Mouse (Mus musculus) left cerebral cortex, postnatal 14 days (tissue): ENCODE measurements around the gene Eml5. TPM values are rescaled to one million over a fixed set of nuclear protein-coding genes. Genes with fewer than 3 reads are reported as not detected.

ENCODE experiments used
- DNase-seq, 2 experiments: peaks; one replicate each; pipeline ENCODE4 v3.0.0; 2021 to 2022; ENCODE audit warnings: low spot score in 2 of 2, mixed read lengths in 1 of 2
- intact Hi-C: fragments of 180-260 bp; cut with DNase I; formaldehyde crosslinking; loops from one replicate; pipeline ENCODE4 v1.15.1; 2025
- long read RNA-seq, 2 experiments: library from polyadenylated mRNA; stranded (forward); transcript quantifications; one replicate each; pipeline ENCODE4 v2.0.0; 2021
- total RNA-seq, 2 experiments: library from RNA; stranded (reverse); gene quantifications; 2 replicates each; pipeline ENCODE4 v1.2.3; 2021

Eml5 gene
- total RNA-seq: 10 to 100 TPM; 58.2 to 59.7 TPM
- long read RNA-seq, experiment 1, partial matches to known transcripts: 4 of 7 reads
- long read RNA-seq, experiment 1, other reads (novel, unspliced or antisense): 3 of 7 reads
- long read RNA-seq, experiment 2, partial matches to known transcripts: 2 of 11 reads
- long read RNA-seq, experiment 2, other reads (novel, unspliced or antisense): 7 of 11 reads

- intact Hi-C loops: no loop called here
- DNase-seq: peak; percentile 73 to 78
Measured at GRCm38 (mm10) chr12:98900881-98901801, at the start of gene Eml5. Eml5 (minus strand) TSS chr12:98901484.

DNA sequence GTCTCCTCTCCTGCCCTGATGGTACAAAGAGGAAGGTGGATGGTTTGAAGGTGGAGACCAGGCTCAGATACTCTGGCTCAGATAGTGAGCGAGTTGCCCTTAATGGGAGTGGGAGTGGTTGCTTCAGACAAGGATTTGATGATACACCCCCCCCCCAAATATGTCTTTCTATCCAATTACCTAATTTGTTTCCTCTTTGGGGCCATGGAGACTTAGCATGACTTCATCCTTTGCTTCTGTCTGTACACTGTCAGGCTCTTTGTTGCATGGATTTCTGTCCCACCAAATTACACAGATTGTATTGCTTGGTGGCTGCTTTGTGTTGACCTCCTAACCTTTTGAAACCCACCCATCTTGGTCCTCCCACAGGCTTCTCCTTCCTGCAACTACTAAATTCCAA is 31.6 kb upstream of the Eml5 start:
- DNase-seq: no peak
- intact Hi-C loops: no loop called here

- intact Hi-C loops: no loop called here
- no peak for DNase-seq
Measured at GRCm38 (mm10) chr12:98932441-98932840, 31.2 kb upstream of the Eml5 start.

DNA sequence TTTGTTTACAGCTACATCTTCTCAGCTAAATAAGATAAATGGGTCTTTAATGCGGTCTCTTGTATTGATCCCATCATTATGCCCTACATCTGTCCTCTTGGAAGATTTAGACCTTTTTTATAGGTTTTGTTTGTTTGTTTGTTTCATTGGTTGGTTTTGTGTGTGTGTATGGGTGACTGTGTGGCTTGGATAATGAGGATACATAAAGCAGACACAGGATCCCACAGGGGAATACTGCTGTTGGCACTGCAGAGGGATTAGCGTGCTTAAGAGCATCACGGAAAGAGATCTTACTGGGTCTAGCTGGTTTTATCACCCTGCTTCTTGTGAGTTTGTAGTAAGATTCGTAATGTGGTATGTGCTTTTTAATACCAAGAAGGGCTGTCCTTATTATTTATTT is 29.9 kb upstream of the Eml5 start:
- intact Hi-C loops: no loop called here
- no peak for DNase-seq

- peak; percentile 84 to 89 for DNase-seq
- intact Hi-C loops: no loop called here
Measured at GRCm38 (mm10) chr12:98920194-98920991, 19.1 kb upstream of the Eml5 start, which contains the start of gene Ttc8. Ttc8 (plus strand) TSS chr12:98920574.

GRCm38 (mm10) chr12:98910096-98910495 is 8.8 kb upstream of the Eml5 start:
- DNase-seq: no peak
- intact Hi-C loops: no loop called here

- intact Hi-C loops: no loop called here
- DNase-seq: no peak
Measured at GRCm38 (mm10) chr12:98905466-98905865, 4.2 kb upstream of the Eml5 start.

GRCm38 (mm10) chr12:98900341-98900880 is 873 bp downstream of the Eml5 start:
- intact Hi-C loops: no loop called here
- DNase-seq: peak in 1 of 2 experiments; percentile 9

DNA sequence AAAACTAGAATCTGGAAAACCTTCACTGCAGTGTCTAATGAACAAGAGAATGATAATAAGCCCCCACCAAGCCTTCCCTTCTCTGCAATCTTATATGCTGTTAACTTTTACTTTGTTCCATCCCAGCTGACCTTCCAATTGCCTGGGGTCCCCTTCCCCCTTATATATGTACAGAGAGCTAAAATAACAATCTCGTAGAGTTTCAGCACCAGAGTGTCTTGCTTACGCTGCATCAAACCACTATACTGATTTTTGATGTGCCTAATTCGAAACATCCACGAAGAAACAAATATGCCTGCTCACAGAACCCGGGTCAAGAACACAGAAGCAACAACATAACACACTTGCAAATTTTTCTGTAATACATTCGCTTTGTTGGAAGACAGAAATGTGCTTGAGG is 1.6 kb downstream of the Eml5 start:
- no peak for DNase-seq
- intact Hi-C loops: no loop called here

GRCm38 (mm10) chr12:98896761-98897160 is 4.5 kb downstream of the Eml5 start:
- DNase-seq: no peak
- intact Hi-C loops: no loop called here

DNA sequence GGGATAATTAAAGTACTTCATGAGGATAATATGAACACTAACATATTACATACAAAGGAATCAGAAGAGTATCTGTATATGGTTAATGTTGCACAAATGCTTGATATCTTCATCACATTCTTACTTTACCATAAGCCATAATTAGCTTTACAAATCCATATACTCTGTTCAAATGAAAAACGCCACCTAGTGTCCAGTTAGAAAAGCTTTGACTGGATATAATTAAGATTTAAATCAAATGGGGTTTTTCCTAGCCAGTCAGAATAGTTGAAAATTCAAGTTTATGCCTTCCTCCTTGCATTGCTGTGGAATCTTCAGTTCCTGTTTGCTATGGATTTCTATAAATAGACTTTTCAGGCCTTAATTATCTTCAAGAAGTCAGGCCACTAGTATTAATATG is 16.8 kb downstream of the Eml5 start:
- intact Hi-C loops: no loop called here
- DNase-seq: no peak

DNA sequence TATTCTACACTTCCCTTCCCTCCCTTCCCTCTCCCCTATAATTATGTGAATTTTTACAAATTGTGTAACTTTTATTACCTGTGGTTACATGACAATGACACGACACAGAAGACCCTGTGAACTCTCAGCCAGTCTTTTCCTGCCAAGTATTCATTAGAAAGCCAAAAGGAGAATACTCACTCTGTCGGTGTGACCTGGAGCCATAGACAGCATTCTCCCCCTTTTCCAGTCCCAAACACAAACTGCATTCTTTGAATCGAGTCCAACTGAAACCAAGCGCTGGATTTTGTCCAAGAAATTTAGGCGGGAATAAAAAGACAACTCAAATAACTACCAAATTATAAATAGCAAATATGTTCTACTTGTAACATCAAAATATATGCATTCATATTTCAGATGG is 19.5 kb downstream of the Eml5 start:
- intact Hi-C loops: no loop called here
- no peak for DNase-seq

DNA sequence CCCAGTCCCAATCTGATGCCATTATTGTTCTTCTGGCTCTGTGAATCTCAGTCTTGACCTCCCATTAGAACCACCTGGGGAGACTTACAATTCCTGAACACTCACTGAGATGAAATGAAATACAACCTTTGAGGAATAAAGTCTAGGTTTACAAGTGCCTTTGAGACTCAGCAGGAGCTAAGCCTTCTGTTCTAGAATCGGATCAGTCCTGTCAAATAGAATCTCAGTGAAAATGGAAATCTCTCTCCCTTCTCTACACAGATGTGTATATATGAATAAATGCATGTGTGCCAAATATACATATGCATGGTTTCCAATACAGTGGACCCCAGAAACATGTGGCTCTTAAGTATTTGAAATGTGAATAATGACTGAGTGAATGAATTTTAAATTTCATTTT is 22.6 kb downstream of the Eml5 start:
- no peak for DNase-seq
- intact Hi-C loops: no loop called here

DNA sequence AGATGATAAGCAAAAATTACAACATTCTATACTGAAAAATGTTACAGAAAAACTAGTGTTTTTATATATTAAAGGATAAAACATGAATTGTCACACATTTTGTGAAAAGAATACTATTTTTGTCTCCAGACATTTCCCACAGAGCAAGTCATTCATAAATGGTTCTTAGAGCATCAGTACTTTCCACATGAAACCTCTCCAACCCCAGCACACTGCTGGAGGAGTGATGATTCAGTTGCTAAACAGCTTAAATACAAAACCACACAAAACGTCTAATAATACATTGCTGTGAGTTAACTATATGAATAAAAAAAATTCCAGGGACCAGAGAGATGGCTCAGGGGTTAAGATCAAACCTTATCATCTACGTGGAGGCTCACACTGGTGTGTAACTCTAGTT is 26.1 kb downstream of the Eml5 start:
- no peak for DNase-seq
- intact Hi-C loops: no loop called here

DNA sequence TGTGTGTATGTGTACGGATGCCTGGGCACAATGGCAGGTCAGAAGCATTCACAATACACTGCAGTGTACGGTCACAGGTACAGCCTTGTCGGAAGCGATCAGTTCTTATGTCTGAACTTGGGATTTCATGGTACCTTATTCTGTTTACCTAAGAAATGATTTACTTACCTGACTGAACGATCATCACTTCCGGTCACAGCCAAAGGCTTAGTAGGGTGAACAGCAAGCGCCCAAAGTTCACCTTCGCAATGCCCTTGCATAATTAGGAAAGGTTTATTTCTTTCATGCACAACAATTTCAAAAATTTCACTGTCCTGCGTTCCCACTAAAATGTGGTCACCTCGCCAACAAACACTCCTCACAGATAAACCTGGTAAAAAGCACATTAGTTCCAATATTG is 28.4 kb downstream of the Eml5 start:
- no peak for DNase-seq
- intact Hi-C loops: no loop called here

- intact Hi-C loops: no loop called here
Measured at GRCm38 (mm10) chr12:98863436-98863835, 37.8 kb downstream of the Eml5 start.

GRCm38 (mm10) chr12:98860316-98860715 is 41.0 kb downstream of the Eml5 start:
- DNase-seq: no peak

More at GRCm38 (mm10) chr12:98863436-98863835, 37.8 kb downstream of the Eml5 start:
- DNase-seq: no peak

DNA sequence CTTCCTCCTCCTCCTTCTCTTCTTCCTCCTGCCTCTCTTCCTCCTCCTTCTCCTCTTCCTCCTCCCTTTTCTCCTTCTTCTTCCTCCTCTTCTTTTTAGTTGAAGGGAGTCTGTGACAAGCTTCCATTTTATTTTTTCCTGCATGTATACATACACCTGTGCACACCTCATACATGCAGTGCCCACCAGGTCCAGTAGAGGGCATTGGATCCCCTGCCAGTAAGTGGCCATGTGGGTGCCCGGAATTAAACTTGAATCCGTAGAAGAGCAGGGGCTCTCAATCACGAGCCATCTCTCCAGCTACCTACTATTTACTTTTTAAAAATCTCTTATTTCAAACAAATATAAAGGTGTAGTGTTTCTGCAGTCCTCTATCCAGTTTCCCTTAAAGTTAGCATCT is 50.5 kb downstream of the Eml5 start:
- peak; percentile 10 to 47 for DNase-seq
- intact Hi-C loops: no loop called here

More at GRCm38 (mm10) chr12:98860316-98860715, 41.0 kb downstream of the Eml5 start:
- intact Hi-C loops: no loop called here

- intact Hi-C loops: no loop called here
- no peak for DNase-seq
Measured at GRCm38 (mm10) chr12:98844774-98845173, 56.5 kb downstream of the Eml5 start.

DNA sequence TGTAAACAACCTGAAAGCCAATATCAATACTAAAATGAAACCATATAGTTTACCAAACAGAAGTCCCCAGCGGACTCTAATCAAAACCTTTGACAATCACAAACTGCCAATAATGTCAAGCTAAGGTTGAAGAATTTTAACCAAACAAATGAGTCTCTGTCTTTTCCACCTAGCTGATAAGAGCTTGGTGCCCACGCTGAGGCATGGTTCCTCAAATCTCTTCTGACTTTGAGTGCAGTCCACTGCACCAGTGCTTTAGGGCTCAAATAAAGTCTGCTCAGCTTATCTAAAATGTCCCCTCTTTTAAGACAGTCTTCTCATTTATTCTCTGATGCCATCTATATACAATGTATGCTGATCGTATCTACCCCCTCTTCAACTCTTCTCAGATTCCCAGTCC is 61.1 kb downstream of the Eml5 start:
- intact Hi-C loops: no loop called here

More for the DNA sequence above, 61.1 kb downstream of the Eml5 start:
- DNase-seq: no peak
